Mouse (Mus musculus): ENCODE data around the gene Abhd16a.

GRCm38 (mm10) chr17:35134801-35135590 is 45.9 kb downstream of the Abhd16a start, which contains the start of gene Bag6:
- TF ChIP-seq CTCF (IDR thresholded peaks at IDR 0.05) (peak; percentile 31; the same call in 1 of the 2 replicates), EP300 (IDR thresholded peaks at IDR 0.05) (peak; percentile 89)

Data from lung, postnatal 0 days (tissue).